Comparison of ENCODE assay signal across 8 mouse cellular contexts in the genomic region with DNA sequence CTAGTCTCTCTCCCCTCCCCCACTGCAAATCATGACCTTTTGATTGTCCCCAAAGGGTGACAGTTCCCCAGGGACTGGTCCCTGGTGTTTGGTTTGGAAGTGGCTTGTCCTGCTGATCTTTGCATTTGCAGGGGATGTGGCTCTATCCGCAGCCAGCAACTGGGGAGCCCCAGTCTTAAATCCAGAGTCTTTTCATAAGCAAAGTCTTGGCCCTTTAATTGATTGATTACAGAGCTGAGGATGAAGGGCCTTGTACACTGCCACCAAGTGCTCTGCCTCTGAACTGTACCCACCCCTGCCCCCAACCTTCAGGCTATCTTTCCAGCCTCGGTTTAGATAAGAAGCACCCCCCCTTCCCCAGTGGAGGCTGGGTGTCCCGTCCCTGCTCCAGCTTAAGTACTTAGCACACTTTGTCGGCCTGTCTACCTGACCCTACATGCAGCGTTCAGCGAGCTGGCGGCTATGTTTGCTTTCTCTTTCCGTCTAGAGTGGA. TPM values are rescaled to one million over a fixed set of nuclear protein-coding genes. Genes with fewer than 3 reads are reported as not detected.
DNase-seq lines count a peak whose midpoint lies in the region.

No protein-coding gene starts in this region.

- H3K27me3 ChIP-seq in embryonic facial prominence, embryonic 10.5 days (replicated peaks; ENCODE audit: low read depth, poor library complexity, severe bottlenecking): peaks cover 64% of the 10 kb centered on the region

- H3K27ac ChIP-seq in embryonic facial prominence, embryonic 10.5 days (replicated peaks): peak overlapping the region; percentile 78

- H3K36me3 ChIP-seq in embryonic facial prominence, embryonic 10.5 days (replicated peaks): no peaks in the 10 kb centered on the region

- H3K4me3 ChIP-seq in embryonic facial prominence, embryonic 10.5 days: peak overlapping the region; percentile 26

- no peaks in the 10 kb centered on the region for H3K9me3 ChIP-seq in embryonic facial prominence, embryonic 10.5 days

- peak; percentile 24 for DNase-seq in adrenal gland, postnatal 10 days
- no peak for DNase-seq in adrenal gland, adult 8-10 months
- DNase-seq in embryonic facial prominence, embryonic 10.5 days (ENCODE audit: low spot score): peak; percentile 41
- peak; percentile 61 for DNase-seq in kidney, postnatal 36 days
- peak; percentile 65 for DNase-seq in lung, postnatal 36 days
- DNase-seq in left cerebral cortex, adult 18-20 months (ENCODE audit: low spot score in 2 of 2): no peak
- no peak for DNase-seq in frontal cortex, postnatal 36 days (ENCODE audit: low spot score in 2 of 2)
- DNase-seq in thymus, postnatal 36 days: no peak

- peaks cover 93% of the 10 kb centered on the region for H3K4me1 ChIP-seq in embryonic facial prominence, embryonic 10.5 days

- WGBS in embryonic facial prominence, embryonic 10.5 days: 11% methylated on average over 8 of the region's 8 CpGs

RNA-seq across cellular contexts. Expression of a gene that starts 9.2 kb away (rescaled TPM):
- total RNA-seq in adrenal gland, postnatal 10 days (2021): 10 to 100 TPM; 12.7 to 14.0 TPM
- 10 to 100 TPM; 10.5 to 13.4 (median 11.5) TPM for total RNA-seq in adrenal gland, adult 8-10 months (2022)
- polyA plus RNA-seq in embryonic facial prominence, embryonic 10.5 days (2016; fragmentation: Nextera tagmentation; extraction: Ambion mirVana): 15.3 and 15.5 TPM in 2 replicates
- 1 to 10 TPM; 3.6 to 4.5 TPM for total RNA-seq in left cerebral cortex, adult 18-20 months (2021)

RNA-seq across cellular contexts. Expression of a gene that starts 18.5 kb away (rescaled TPM):
- 10 to 100 TPM; 13.8 to 19.4 TPM for total RNA-seq in adrenal gland, postnatal 10 days (2021)
- total RNA-seq in adrenal gland, adult 8-10 months (2022): 10 to 100 TPM; 20.0 to 32.2 (median 25.4) TPM
- polyA plus RNA-seq in embryonic facial prominence, embryonic 10.5 days (2016; fragmentation: Nextera tagmentation; extraction: Ambion mirVana): 40.3 and 40.6 TPM in 2 replicates
- total RNA-seq in left cerebral cortex, adult 18-20 months (2021): 10 to 100 TPM; 14.0 to 14.5 TPM

RNA-seq across cellular contexts. Expression of a gene that starts 19.6 kb away (rescaled TPM):
- total RNA-seq in adrenal gland, postnatal 10 days (2021): 10 to 100 TPM; 43.3 to 47.0 TPM
- 10 to 100 TPM; 60.6 to 97.3 (median 78.2) TPM for total RNA-seq in adrenal gland, adult 8-10 months (2022)
- 20.3 and 20.4 TPM in 2 replicates for polyA plus RNA-seq in embryonic facial prominence, embryonic 10.5 days (2016; fragmentation: Nextera tagmentation; extraction: Ambion mirVana)
- 10 to 100 TPM; 17.7 to 18.6 TPM for total RNA-seq in left cerebral cortex, adult 18-20 months (2021)

RNA-seq across cellular contexts. Expression of a gene that starts 25.1 kb away (rescaled TPM):
- 1 to 10 TPM in 1 of 2 experiments, under 1 TPM in 1; 0.91 to 1.2 TPM for total RNA-seq in adrenal gland, postnatal 10 days (2021)
- total RNA-seq in adrenal gland, adult 8-10 months (2022): 1 to 10 TPM in 1 of 4 experiments, under 1 TPM in 2, not detected in 1; 0.09 to 1.1 (median 0.32) TPM
- polyA plus RNA-seq in embryonic facial prominence, embryonic 10.5 days (2016; fragmentation: Nextera tagmentation; extraction: Ambion mirVana): 0.07 and 0.16 TPM in 2 replicates
- total RNA-seq in left cerebral cortex, adult 18-20 months (2021): under 1 TPM; 0.49 to 0.75 TPM

Comparison
In these comparisons a context has a peak if more than half of its experiments do, and no peak if none do; other contexts are left out.
1. DNase-seq: peak in adrenal gland, postnatal 10 days (single experiment), embryonic facial prominence, embryonic 10.5 days (single experiment), kidney, postnatal 36 days (2 of 2) and lung, postnatal 36 days (single experiment); none in adrenal gland, adult 8-10 months (single experiment), left cerebral cortex, adult 18-20 months (0 of 2), frontal cortex, postnatal 36 days (0 of 2) and thymus, postnatal 36 days (0 of 2).